Mouse (Mus musculus): ENCODE results near the gene Zfp934.
"Not testable (repeated sequence)": the region's sequence is repeated elsewhere in the genome, so short reads cannot be mapped to it uniquely, and the experiment has no call there.

The Zfp934 gene

DNA sequence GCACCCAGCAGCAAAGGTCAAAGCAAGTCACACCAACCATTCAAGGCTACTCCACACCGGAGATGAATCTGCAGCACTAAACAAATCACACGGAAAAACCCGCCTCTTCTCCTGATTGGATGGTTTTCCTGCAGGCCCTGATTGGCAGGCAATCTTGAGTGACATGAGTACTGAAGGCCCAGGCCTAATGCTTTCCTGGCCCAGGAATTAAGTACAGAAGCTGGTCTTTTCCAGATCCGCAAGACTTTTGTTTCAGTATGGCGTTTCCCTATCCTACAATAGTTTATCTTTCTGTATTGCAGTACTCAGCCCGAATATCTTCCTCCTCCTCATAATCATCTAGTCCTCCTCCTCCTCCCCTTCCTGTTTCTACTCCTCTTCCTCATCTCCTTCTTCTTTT lies at the start of gene Zfp934:
TSS of gene Zfp934 (minus strand) at position 101 of the 400 bp plus-strand sequence.
- DNase-seq (ENCODE audit: low spot score): not testable (repeated sequence)

DNA sequence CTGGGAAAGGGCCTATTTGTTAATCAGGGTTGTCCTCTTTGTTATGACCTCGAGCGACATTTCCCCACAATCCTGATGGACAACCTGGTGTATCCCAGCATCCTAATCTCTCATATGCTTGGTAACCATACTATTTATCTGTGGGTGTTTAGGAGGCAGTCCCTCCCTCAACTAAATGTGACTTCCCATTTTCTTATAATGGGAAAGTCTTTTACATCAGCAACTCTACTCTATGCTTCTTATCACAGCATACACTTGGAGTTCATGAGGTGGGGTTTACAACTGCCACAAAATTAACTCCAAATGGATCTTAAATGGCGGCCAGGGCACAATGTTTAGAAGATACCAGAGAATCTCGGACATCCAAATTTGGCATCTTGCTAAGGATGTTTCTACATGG lies 46.5 kb upstream of the Zfp934 start:
- not testable (repeated sequence) for DNase-seq (ENCODE audit: low spot score)

GRCm38 (mm10) chr13:62561696-62562095 lies 9.3 kb downstream of the Zfp934 start:
- DNase-seq (ENCODE audit: low spot score): peak; percentile 4

DNA sequence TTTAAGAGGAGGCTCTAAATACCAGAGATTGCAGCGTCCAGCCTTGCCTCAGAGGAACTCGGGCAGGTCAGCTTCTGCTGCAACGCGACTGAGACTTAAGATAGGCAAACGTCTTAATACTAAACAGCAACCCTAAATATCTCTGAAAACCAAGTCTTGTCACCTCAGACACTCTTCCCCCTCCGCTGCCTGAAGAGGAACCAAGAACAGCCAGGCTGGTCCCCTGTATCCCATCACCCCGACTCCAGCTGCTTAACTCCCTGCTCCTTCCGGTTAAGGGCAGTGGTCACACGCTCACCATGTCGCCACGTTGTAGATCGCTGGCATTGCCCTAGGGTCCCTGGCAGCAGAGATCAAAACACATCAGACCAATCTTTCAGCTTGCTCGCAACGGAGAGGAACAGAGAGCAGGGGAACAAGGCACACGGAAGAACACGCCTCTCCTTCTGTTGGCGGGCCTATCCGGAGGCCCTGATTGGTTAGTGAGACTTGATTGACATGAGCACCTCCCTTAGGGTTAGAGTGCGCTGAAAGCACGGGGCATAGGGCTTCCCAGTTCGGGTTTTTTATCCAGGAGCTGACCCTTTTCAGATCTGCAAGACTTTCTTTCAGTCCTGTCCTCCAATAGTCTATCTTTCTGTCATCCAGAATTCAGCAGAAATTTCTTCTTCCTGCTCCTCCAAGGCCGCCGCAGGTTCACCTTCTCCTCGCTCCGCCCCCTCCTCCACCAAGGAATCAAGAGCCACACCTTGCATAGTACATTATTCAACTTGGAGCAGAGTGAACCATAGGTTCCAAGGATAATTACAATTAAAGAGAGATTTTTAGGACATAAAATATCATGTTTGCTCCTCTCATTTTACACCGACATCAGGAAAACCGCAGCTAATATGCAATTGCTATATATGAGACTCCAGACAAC lies 12.5 kb downstream of the Zfp934 start, which contains the start of gene Zfp935:
TSS of gene Zfp935 (minus strand) at position 323 of the 922 bp plus-strand sequence.
- DNase-seq (ENCODE audit: low spot score): peak; percentile 77

DNA sequence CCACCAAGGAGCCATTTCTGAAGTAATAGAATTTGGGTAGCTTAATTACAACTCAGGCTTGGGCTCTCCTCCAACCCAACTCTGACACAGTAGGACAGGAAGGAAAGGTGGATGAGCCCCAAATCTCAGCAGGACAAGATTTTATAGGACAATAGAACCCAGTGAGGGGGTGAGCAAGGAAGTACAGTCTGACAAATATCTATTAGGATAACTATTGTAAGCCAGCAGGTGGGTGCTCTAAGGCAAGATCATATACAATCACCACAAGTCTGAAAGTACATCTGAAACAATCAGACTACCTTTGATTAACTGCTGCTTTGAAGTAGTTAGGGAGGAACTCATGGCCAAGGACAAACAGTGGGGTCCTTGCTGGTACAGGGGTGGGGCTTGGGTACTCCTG lies 40.9 kb downstream of the Zfp934 start:
- not testable (repeated sequence) for DNase-seq (ENCODE audit: low spot score)

GRCm38 (mm10) chr13:62510641-62511420 lies 60.2 kb downstream of the Zfp934 start:
- not testable (repeated sequence) for DNase-seq (ENCODE audit: low spot score)

DNA sequence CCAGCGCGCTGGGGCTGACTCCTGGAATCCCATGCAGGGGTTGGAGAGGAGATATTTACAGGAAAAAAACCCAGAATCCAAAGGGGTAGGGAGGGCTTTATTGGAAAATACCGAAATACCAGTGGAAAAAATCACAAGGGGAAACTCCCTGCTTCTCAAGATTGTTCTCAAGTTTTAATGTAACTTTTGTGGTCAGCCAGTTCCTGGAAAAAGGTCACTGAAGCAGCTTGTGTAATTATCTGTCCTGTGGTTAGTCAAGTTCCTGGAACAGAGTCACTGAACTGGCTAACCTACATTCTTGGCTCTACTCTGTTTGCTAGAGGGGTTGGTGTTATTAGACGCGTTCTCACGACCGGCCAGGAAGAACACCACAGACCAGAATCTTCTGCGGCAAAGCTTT lies 98.3 kb downstream of the Zfp934 start:
- DNase-seq (ENCODE audit: low spot score): not testable (repeated sequence)

GRCm38 (mm10) chr13:62469947-62470346 lies 101.1 kb downstream of the Zfp934 start:
- peak; percentile 13 for DNase-seq (ENCODE audit: low spot score)

DNA sequence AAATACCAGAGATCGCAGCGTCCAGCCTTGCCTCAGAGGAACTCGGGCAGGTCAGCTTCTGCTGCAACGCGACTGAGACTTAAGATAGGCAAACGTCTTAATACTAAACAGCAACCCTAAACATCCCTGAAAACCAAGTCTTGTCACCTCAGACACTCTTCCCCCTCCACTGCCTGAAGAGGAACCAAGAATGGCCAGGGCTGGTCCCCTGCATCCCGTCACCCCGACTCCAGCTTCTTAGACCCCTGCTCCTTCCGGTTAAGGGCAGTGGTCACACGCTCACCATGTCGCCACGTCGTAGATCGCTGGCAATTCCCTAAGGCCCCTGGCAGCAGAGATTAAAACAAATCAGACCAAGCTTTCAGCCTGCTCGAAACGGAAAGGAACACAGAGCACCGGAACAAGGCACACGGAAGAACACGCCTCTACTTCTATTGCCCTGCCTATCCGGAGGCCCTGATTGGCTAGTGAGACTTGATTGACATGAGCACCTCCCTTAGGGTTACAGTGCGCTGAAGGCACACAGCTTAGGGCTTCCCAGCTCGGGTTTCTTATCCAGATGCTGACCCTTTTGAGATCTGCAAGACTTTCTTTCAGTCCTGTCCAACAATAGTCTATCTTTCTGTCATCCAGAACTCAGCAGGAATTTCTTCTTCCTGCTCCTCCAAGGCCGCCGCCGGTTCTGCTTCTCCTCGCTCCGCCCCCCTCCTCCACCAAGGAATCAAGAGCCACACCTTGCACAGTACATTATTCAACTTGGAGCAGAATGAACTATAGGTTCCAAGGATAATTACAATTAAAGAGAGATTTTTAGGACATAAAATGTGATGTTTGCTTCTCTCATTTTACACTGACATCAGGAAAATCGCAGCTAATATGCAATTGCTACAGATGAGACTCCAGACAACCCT lies 104.3 kb downstream of the Zfp934 start, which contains the start of gene Gm49359:
TSS of gene Gm49359 (minus strand) at position 409 of the 911 bp plus-strand sequence.
- peak; percentile 93 for DNase-seq (ENCODE audit: low spot score)

Measured in layer of hippocampus, adult 11-12 months (tissue).